Mouse (Mus musculus) embryonic fibroblast, embryonic 13.5 days (primary cell): Measurements from ENCODE around the gene Ap3b1. TPM values are rescaled to one million over a fixed set of nuclear protein-coding genes. Genes with fewer than 3 reads are reported as not detected.
A peak's percentile ranks its signal among the peaks of the same experiment; 100 is the strongest.

ENCODE experiments used
- H3K27ac ChIP-seq: 2 replicates; pipeline ENCODE4 v1.5.1; 2012; ENCODE audit warnings: low read length, control low read depth, inconsistent platforms; ENCODE audit not compliant: insufficient read depth
- H3K4me1 ChIP-seq: 2 replicates; pipeline ENCODE4 v1.6.1; 2011; ENCODE audit warnings: low read length; ENCODE audit not compliant: control insufficient read depth, insufficient read depth
- H3K4me3 ChIP-seq: 2 replicates; pipeline ENCODE4 v1.5.1; 2011; ENCODE audit warnings: mild to moderate bottlenecking, control low read depth, low read length; ENCODE audit not compliant: insufficient read depth
- CTCF ChIP-seq: IDR thresholded peaks from 2 replicates; pipeline ENCODE4 v1.5.1; 2011; ENCODE audit warnings: mild to moderate bottlenecking, control low read depth, low read length, moderate library complexity, borderline replicate concordance; ENCODE audit not compliant: insufficient read depth
- POLR2A ChIP-seq: IDR thresholded peaks from 2 replicates; pipeline ENCODE4 v1.6.1; 2011; ENCODE audit warnings: low read depth, mild to moderate bottlenecking, control low read depth, low read length, moderate library complexity
- polyA plus RNA-seq: library from polyadenylated mRNA; stranded (reverse); fragments of >200 nt; gene quantifications from 2 replicates; pipeline ENCODE4 v1.2.4, GENCODE M21; 2011; ENCODE audit warnings: low read depth; ENCODE audit not compliant: missing spikeins, insufficient read length

Ap3b1 gene
- polyA plus RNA-seq, 1 experiment, result 72.7 TPM

- Histone ChIP-seq H3K27ac (no peak overlapping the region), H3K4me1 (no peaks in the 10 kb centered on the region)
- no peak for TF ChIP-seq POLR2A
- TF ChIP-seq CTCF, result no peak
Measured at GRCm38 (mm10) chr13:94573356-94573755, 214.6 kb downstream of the Ap3b1 start.

GRCm38 (mm10) chr13:94573833-94574232 lies 215.1 kb downstream of the Ap3b1 start:
- no peak for TF ChIP-seq POLR2A
- no peak for TF ChIP-seq CTCF
- Histone ChIP-seq H3K4me3 (no peak overlapping the region), H3K27ac (no peak overlapping the region), H3K4me1 (no peaks in the 10 kb centered on the region)

More at GRCm38 (mm10) chr13:94573356-94573755, 214.6 kb downstream of the Ap3b1 start:
- H3K4me3 ChIP-seq, result no peak overlapping the region

- Histone ChIP-seq H3K4me3 (no peak overlapping the region), H3K4me1 (no peaks in the 10 kb centered on the region)
- TF ChIP-seq CTCF (no peak), POLR2A (no peak)
Measured at GRCm38 (mm10) chr13:94575607-94576398, 217.0 kb downstream of the Ap3b1 start.

GRCm38 (mm10) chr13:94576399-94577176 lies 217.8 kb downstream of the Ap3b1 start:
- TF ChIP-seq CTCF (no peak), POLR2A (no peak)
- H3K4me1 ChIP-seq, result no peaks in the 10 kb centered on the region
- H3K27ac ChIP-seq, result no peak overlapping the region
- H3K4me3 ChIP-seq, result no peak overlapping the region

More at GRCm38 (mm10) chr13:94575607-94576398, 217.0 kb downstream of the Ap3b1 start:
- H3K27ac ChIP-seq, result no peak overlapping the region

GRCm38 (mm10) chr13:94577177-94577540 lies 218.4 kb downstream of the Ap3b1 start:
- no peaks in the 10 kb centered on the region for H3K4me1 ChIP-seq
- TF ChIP-seq CTCF (no peak), POLR2A (no peak)
- no peak overlapping the region for H3K4me3 ChIP-seq
- H3K27ac ChIP-seq, result no peak overlapping the region

GRCm38 (mm10) chr13:94595289-94595688 lies 236.5 kb downstream of the Ap3b1 start:
- no peak overlapping the region for H3K4me3 ChIP-seq
- no peaks in the 10 kb centered on the region for H3K4me1 ChIP-seq
- TF ChIP-seq CTCF (no peak), POLR2A (no peak)
- no peak overlapping the region for H3K27ac ChIP-seq

GRCm38 (mm10) chr13:94595701-94596361 lies 237.1 kb downstream of the Ap3b1 start:
- Histone ChIP-seq H3K27ac (no peak overlapping the region), H3K4me1 (no peaks in the 10 kb centered on the region), H3K4me3 (peak overlapping the region; percentile 13)
- TF ChIP-seq CTCF, result no peak
- no peak for TF ChIP-seq POLR2A

- TF ChIP-seq POLR2A (no peak), CTCF (no peak)
- Histone ChIP-seq H3K4me3 (peak overlapping the region; percentile 13; the same call in 1 of the 2 replicates), H3K27ac (no peak overlapping the region), H3K4me1 (no peaks in the 10 kb centered on the region)
Measured at GRCm38 (mm10) chr13:94596386-94597033, 237.8 kb downstream of the Ap3b1 start.

- no peak overlapping the region for H3K27ac ChIP-seq
- TF ChIP-seq CTCF, result no peak
- TF ChIP-seq POLR2A, result no peak
- no peaks in the 10 kb centered on the region for H3K4me1 ChIP-seq
- H3K4me3 ChIP-seq, result no peak overlapping the region
Measured at GRCm38 (mm10) chr13:94599718-94600117, 241.0 kb downstream of the Ap3b1 start.
